In genomic region chr11:24951161-24951560, GRCm38 (mm10) we compare ENCODE assay signal across 22 mouse cellular contexts.
"Had no signal": no experiment of that assay in that cellular context is flagged by ENCODE, and none has a peak within 500 bp of the region (broad histone marks: within the 10 kb centered on the region; RNA-seq: fewer than 3 reads in every experiment).

No protein-coding gene starts in this region.

- H3K4me3 ChIP-seq: gastrocnemius, adult 2 months; heart, embryonic 10.5 days; heart, embryonic 12.5 days; hindbrain, embryonic 10.5 days; hindbrain, embryonic 12.5 days; intestine, embryonic 15.5 days; layer of hippocampus, adult 2 months; left cerebral cortex, adult 2 months; limb, embryonic 10.5 days; limb, embryonic 12.5 days; liver, embryonic 12.5 days had no signal

- H3K27ac ChIP-seq: gastrocnemius, adult 2 months; heart, embryonic 10.5 days; hindbrain, embryonic 10.5 days; hindbrain, embryonic 12.5 days; hindbrain, embryonic 14.5 days; intestine, embryonic 15.5 days; layer of hippocampus, adult 2 months; left cerebral cortex, adult 2 months; limb, embryonic 10.5 days; limb, embryonic 12.5 days; liver, embryonic 12.5 days; liver, embryonic 14.5 days had no signal

- H3K9me3 ChIP-seq: heart, embryonic 10.5 days; heart, embryonic 12.5 days; hindbrain, embryonic 10.5 days; hindbrain, embryonic 12.5 days; intestine, embryonic 15.5 days; limb, embryonic 10.5 days; liver, embryonic 12.5 days had no signal

- H3K9ac ChIP-seq: heart, embryonic 12.5 days; hindbrain, embryonic 12.5 days; hindbrain, embryonic 14.5 days; intestine, embryonic 15.5 days; limb, embryonic 12.5 days; liver, embryonic 12.5 days; liver, embryonic 14.5 days had no signal

- DNase-seq: gastrocnemius, adult 2 months; gastrocnemius, postnatal 10 days; gastrocnemius, postnatal 25 days; heart, adult 18-20 months; heart, postnatal 10 days; heart, postnatal 4 days; kidney, adult 18-20 months; kidney, adult 8-10 months; kidney, postnatal 10 days; kidney, postnatal 4 days had no signal

- H3K36me3 ChIP-seq: heart, embryonic 10.5 days; heart, embryonic 12.5 days; hindbrain, embryonic 10.5 days; hindbrain, embryonic 12.5 days; intestine, embryonic 15.5 days; limb, embryonic 10.5 days; limb, embryonic 12.5 days; liver, embryonic 12.5 days had no signal

- H3K4me1 ChIP-seq: heart, embryonic 10.5 days; heart, embryonic 12.5 days; hindbrain, embryonic 10.5 days; hindbrain, embryonic 12.5 days; intestine, embryonic 15.5 days; limb, embryonic 10.5 days; limb, embryonic 12.5 days; liver, embryonic 12.5 days had no signal
